Comparison of ENCODE assay signal across 16 mouse cellular contexts in genomic region chr11:29815261-29815660, GRCm38 (mm10). TPM values are rescaled to one million over a fixed set of nuclear protein-coding genes. Genes with fewer than 3 reads are reported as not detected.
A peak's percentile ranks its signal among the peaks of the same experiment; 100 is the strongest.
DNase-seq lines count a peak whose midpoint lies in the region; ATAC-seq lines count a peak whose summit lies in the region.
"Had no signal": no experiment of that assay in that cellular context is flagged by ENCODE, and none has a peak within 500 bp of the region (broad histone marks: within the 10 kb centered on the region; RNA-seq: fewer than 3 reads in every experiment).

No protein-coding gene starts in this region.

- H3K4me3 ChIP-seq in heart, embryonic 15.5 days, result no peak overlapping the region
- no peak overlapping the region for H3K4me3 ChIP-seq in intestine, embryonic 16.5 days (ENCODE audit: low read length)
- H3K4me3 ChIP-seq: midbrain, embryonic 10.5 days had no signal

- no peaks in the 10 kb centered on the region for H3K9me3 ChIP-seq in heart, embryonic 15.5 days (replicated peaks)
- H3K9me3 ChIP-seq in intestine, embryonic 16.5 days (ENCODE audit: control insufficient read depth, low read length), result no peaks in the 10 kb centered on the region
- H3K9me3 ChIP-seq: midbrain, embryonic 10.5 days had no signal

- no peaks in the 10 kb centered on the region for H3K36me3 ChIP-seq in heart, embryonic 15.5 days
- no peaks in the 10 kb centered on the region for H3K36me3 ChIP-seq in intestine, embryonic 16.5 days (ENCODE audit: control insufficient read depth, insufficient read depth, low read length)
- H3K36me3 ChIP-seq: midbrain, embryonic 10.5 days had no signal

- 25% methylated on average over 3 of the region's 3 CpGs for WGBS in heart, embryonic 15.5 days
- WGBS in intestine, embryonic 16.5 days, result 82% methylated on average over 3 of the region's 3 CpGs

- 0 out of 2 replicates have a peak overlapping the region, but pooled peaks have one; percentile 18 for H3K27ac ChIP-seq in heart, embryonic 15.5 days
- no peak overlapping the region for H3K27ac ChIP-seq in intestine, embryonic 16.5 days (ENCODE audit: low read length)
- H3K27ac ChIP-seq: midbrain, embryonic 10.5 days had no signal

- H3K27me3 ChIP-seq in heart, embryonic 15.5 days, result no peaks in the 10 kb centered on the region
- H3K27me3 ChIP-seq in intestine, embryonic 16.5 days (replicated peaks; ENCODE audit: control insufficient read depth, insufficient read depth, low read length), result no peaks in the 10 kb centered on the region

- no peak overlapping the region for H3K9ac ChIP-seq in heart, embryonic 15.5 days
- no peak overlapping the region for H3K9ac ChIP-seq in intestine, embryonic 16.5 days (ENCODE audit: low read depth, low read length)
- H3K9ac ChIP-seq: forebrain, postnatal 0 days had no signal

- no peak for DNase-seq in heart, adult 9 months (ENCODE audit: low spot score in 2 of 2)
- peak; percentile 76 for DNase-seq in c-Kit-positive CD71-positive TER-119-negative erythroid progenitor cells, embryonic 14.5 days (ENCODE audit: low read depth)
- DNase-seq in layer of hippocampus, postnatal 36 days, result no peak
- DNase-seq in Muller cell, postnatal 12 days (ENCODE audit: inconsistent ontology term), result no peak
- DNase-seq: adrenal gland, postnatal 14 days; cerebellum, adult 11-12 months; forebrain, postnatal 0 days; kidney, postnatal 4 days; thymus, postnatal 4 days had no signal

- H3K4me2 ChIP-seq in heart, embryonic 15.5 days, result no peak overlapping the region
- no peak overlapping the region for H3K4me2 ChIP-seq in intestine, embryonic 16.5 days (ENCODE audit: low read depth, low read length)

- peaks cover 5% of the 10 kb centered on the region for H3K4me1 ChIP-seq in heart, embryonic 15.5 days (replicated peaks)
- H3K4me1 ChIP-seq in intestine, embryonic 16.5 days (ENCODE audit: control insufficient read depth, insufficient read depth, low read length), result no peaks in the 10 kb centered on the region
- H3K4me1 ChIP-seq: midbrain, embryonic 10.5 days had no signal

- no peak for ATAC-seq in heart, embryonic 15.5 days (replicated peaks; ENCODE audit: insufficient number of reproducible peaks, insufficient read depth, low FRiP score, low read depth)
- peak; percentile 85 for ATAC-seq in intestine, embryonic 16.5 days
- ATAC-seq in megakaryocyte-erythroid progenitor cell, adult 5-6 weeks (replicated peaks; ENCODE audit: low FRiP score, low TSS enrichment, poor library complexity, severe bottlenecking), result peak; percentile 97
- ATAC-seq: CD4-positive, CD25-positive, alpha-beta regulatory T cell, adult 4 months; forebrain, postnatal 0 days; inflammation-experienced regulatory T-cells, adult 6 months had no signal

RNA-seq across cellular contexts. Expression of gene 4931440F15Rik, which starts 10.2 kb away (rescaled TPM):
- polyA plus RNA-seq in heart, embryonic 15.5 days (2015; fragmentation: Nextera tagmentation; extraction: Ambion mirVana), result 0.08 and 0.10 TPM in 2 replicates
- polyA plus RNA-seq in intestine, embryonic 16.5 days (2015; fragmentation: Nextera tagmentation; extraction: Ambion mirVana), result 0.09 and 0.12 TPM in 2 replicates
- total RNA-seq in megakaryocyte-erythroid progenitor cell, adult 5-6 weeks (2014; fragmentation: Nextera tagmentation), result not detected in 2 replicates
- total RNA-seq in megakaryocyte-erythroid progenitor cell, adult 5-6 weeks (2017), result not detected in 2 replicates
- 1 to 10 TPM; 1.9 to 3.6 TPM for total RNA-seq in layer of hippocampus, postnatal 36 days (2021)
- polyA plus RNA-seq: liver, adult 2 months had no signal
